Mouse (Mus musculus): ENCODE measurements around the gene Smim4. TPM values are rescaled to one million over a fixed set of nuclear protein-coding genes. Genes with fewer than 3 reads are reported as not detected.

The Smim4 gene
- total RNA-seq (2021) = 10 to 100 TPM; 92.2 to 93.5 TPM

- intact Hi-C loops (cut with DNase I) = loop anchor here (2.0 to 5.0 kb wide), 2 partner anchors 66 to 123 kb away; partner anchors contain the start of genes Bap1 and Phf7
Measured at GRCm38 (mm10) chr14:31128826-31129219, at the start of gene Smim4. Smim4 (minus strand) TSS chr14:31128956.

GRCm38 (mm10) chr14:31177715-31178114 is 49.0 kb upstream of the Smim4 start:
- intact Hi-C loops (cut with DNase I) = no loop called here
- no peak for DNase-seq

More at GRCm38 (mm10) chr14:31128826-31129219, at the start of gene Smim4:
- DNase-seq = peak; percentile 98

GRCm38 (mm10) chr14:31177287-31177686 is 48.5 kb upstream of the Smim4 start:
- intact Hi-C loops (cut with DNase I) = no loop called here
- DNase-seq = no peak

GRCm38 (mm10) chr14:31173537-31173936 is 44.8 kb upstream of the Smim4 start:
- intact Hi-C loops (cut with DNase I) = no loop called here
- no peak for DNase-seq

- intact Hi-C loops (cut with DNase I) = no loop called here
- DNase-seq = no peak
Measured at GRCm38 (mm10) chr14:31172781-31173455, 44.2 kb upstream of the Smim4 start.

- intact Hi-C loops (cut with DNase I) = no loop called here
Measured at GRCm38 (mm10) chr14:31171821-31172220, 43.1 kb upstream of the Smim4 start.

GRCm38 (mm10) chr14:31171386-31171785 is 42.6 kb upstream of the Smim4 start:
- no peak for DNase-seq

More at GRCm38 (mm10) chr14:31171821-31172220, 43.1 kb upstream of the Smim4 start:
- no peak for DNase-seq

GRCm38 (mm10) chr14:31170963-31171362 is 42.2 kb upstream of the Smim4 start:
- intact Hi-C loops (cut with DNase I) = no loop called here
- no peak for DNase-seq

More at GRCm38 (mm10) chr14:31171386-31171785, 42.6 kb upstream of the Smim4 start:
- intact Hi-C loops (cut with DNase I) = no loop called here

GRCm38 (mm10) chr14:31169508-31169907 is 40.8 kb upstream of the Smim4 start:
- no peak for DNase-seq
- intact Hi-C loops (cut with DNase I) = no loop called here

GRCm38 (mm10) chr14:31168425-31168824 is 39.7 kb upstream of the Smim4 start, which contains the start of gene Stab1:
Stab1 (minus strand) TSS chr14:31168641.
- intact Hi-C loops (cut with DNase I) = no loop called here

GRCm38 (mm10) chr14:31166827-31167226 is 38.1 kb upstream of the Smim4 start:
- intact Hi-C loops (cut with DNase I) = no loop called here
- DNase-seq = no peak

More at GRCm38 (mm10) chr14:31168425-31168824, 39.7 kb upstream of the Smim4 start, which contains the start of gene Stab1:
- DNase-seq = peak; percentile 67 to 68

- peak; percentile 38 to 43 for DNase-seq
- intact Hi-C loops (cut with DNase I) = loop anchor here (2.0 kb wide), 1 partner anchor 21 kb away; no protein-coding TSS in a partner anchor
Measured at GRCm38 (mm10) chr14:31165991-31166630, 37.4 kb upstream of the Smim4 start.

GRCm38 (mm10) chr14:31165458-31165857 is 36.7 kb upstream of the Smim4 start:
- intact Hi-C loops (cut with DNase I) = loop anchor here (2.0 kb wide), 1 partner anchor 21 kb away; no protein-coding TSS in a partner anchor
- DNase-seq = no peak

- DNase-seq = peak; percentile 68 to 71
- intact Hi-C loops (cut with DNase I) = loop anchor here (2.0 kb wide), 1 partner anchor 20 kb away; no protein-coding TSS in a partner anchor
Measured at GRCm38 (mm10) chr14:31165010-31165409, 36.3 kb upstream of the Smim4 start.

- intact Hi-C loops (cut with DNase I) = loop anchor here (2.0 kb wide), 1 partner anchor 19 kb away; no protein-coding TSS in a partner anchor
- DNase-seq = peak; percentile 47 to 64
Measured at GRCm38 (mm10) chr14:31164067-31164466, 35.3 kb upstream of the Smim4 start.

- intact Hi-C loops (cut with DNase I) = loop anchor here (2.0 kb wide), 1 partner anchor 25 kb away; no protein-coding TSS in a partner anchor
- no peak for DNase-seq
Measured at GRCm38 (mm10) chr14:31161638-31162037, 32.9 kb upstream of the Smim4 start.

GRCm38 (mm10) chr14:31161191-31161590 is 32.4 kb upstream of the Smim4 start:
- no peak for DNase-seq
- intact Hi-C loops (cut with DNase I) = loop anchor here (2.0 kb wide), 1 partner anchor 24 kb away; no protein-coding TSS in a partner anchor

- DNase-seq = no peak
- intact Hi-C loops (cut with DNase I) = loop anchor here (2.0 kb wide), 1 partner anchor 24 kb away; no protein-coding TSS in a partner anchor
Measured at GRCm38 (mm10) chr14:31160196-31161150, 31.7 kb upstream of the Smim4 start.

GRCm38 (mm10) chr14:31145694-31146093 is 16.9 kb upstream of the Smim4 start:
- DNase-seq = no peak
- intact Hi-C loops (cut with DNase I) = loop anchor here (2.0 kb wide), 1 partner anchor 19 kb away; no protein-coding TSS in a partner anchor

GRCm38 (mm10) chr14:31141011-31141410 is 12.3 kb upstream of the Smim4 start:
- DNase-seq = no peak
- intact Hi-C loops (cut with DNase I) = no loop called here

Data from heart, postnatal 10 days (tissue).